ENCODE assay signal across 24 mouse cellular contexts in the genomic region with DNA sequence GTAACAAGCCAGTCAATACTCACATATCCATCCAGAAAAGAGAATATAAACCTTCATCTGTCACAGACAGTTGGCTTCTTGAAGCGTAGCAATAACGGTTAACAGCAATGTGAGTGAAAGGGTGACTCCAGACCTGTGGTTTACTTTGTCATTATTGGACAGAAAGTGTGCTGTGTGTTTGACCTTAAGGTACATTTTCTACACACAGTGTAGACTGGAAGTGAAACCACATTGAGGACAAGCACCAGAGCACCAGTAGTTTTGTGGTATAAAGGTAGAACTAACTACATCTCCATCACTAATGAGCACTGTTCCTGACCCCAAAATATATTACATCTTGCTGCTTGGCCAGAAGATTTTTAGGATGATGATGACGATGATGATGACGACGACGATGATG.
"Had no signal": no experiment of that assay in that cellular context is flagged by ENCODE, and none has a peak within 500 bp of the region (broad histone marks: within the 10 kb centered on the region; RNA-seq: fewer than 3 reads in every experiment).

No protein-coding gene starts in this region.

- H3K4me2 ChIP-seq: embryonic facial prominence, embryonic 12.5 days; embryonic facial prominence, embryonic 13.5 days; embryonic facial prominence, embryonic 15.5 days; forebrain, embryonic 12.5 days; forebrain, embryonic 13.5 days; forebrain, embryonic 15.5 days; heart, embryonic 11.5 days had no signal

- H3K27me3 ChIP-seq: embryonic facial prominence, embryonic 12.5 days; embryonic facial prominence, embryonic 13.5 days; embryonic facial prominence, embryonic 15.5 days; forebrain, embryonic 12.5 days; forebrain, embryonic 13.5 days; forebrain, embryonic 15.5 days had no signal

- H3K36me3 ChIP-seq: embryonic facial prominence, embryonic 10.5 days; embryonic facial prominence, embryonic 12.5 days; forebrain, embryonic 10.5 days; forebrain, embryonic 12.5 days; forebrain, embryonic 15.5 days had no signal

- H3K4me1 ChIP-seq: embryonic facial prominence, embryonic 10.5 days; embryonic facial prominence, embryonic 12.5 days; forebrain, embryonic 10.5 days; forebrain, embryonic 12.5 days; forebrain, embryonic 13.5 days; forebrain, embryonic 15.5 days; heart, embryonic 10.5 days had no signal

- DNase-seq: cerebellum, adult 9-11 months; cerebellum, postnatal 10 days; cerebellum, postnatal 14 days; cerebellum, postnatal 25 days; cerebellum, postnatal 36 days; embryo, embryonic 11 days; forebrain, postnatal 0 days; gastrocnemius, adult 2 months; gastrocnemius, postnatal 10 days; gastrocnemius, postnatal 14 days; gastrocnemius, postnatal 25 days; gastrocnemius, postnatal 36 days; heart, adult 18-20 months had no signal

- H3K27ac ChIP-seq: embryonic facial prominence, embryonic 10.5 days; embryonic facial prominence, embryonic 12.5 days; embryonic facial prominence, embryonic 13.5 days; embryonic facial prominence, embryonic 15.5 days; forebrain, embryonic 10.5 days; forebrain, embryonic 12.5 days; forebrain, embryonic 13.5 days; forebrain, embryonic 15.5 days; gastrocnemius, adult 2 months; heart, embryonic 10.5 days had no signal

- H3K4me3 ChIP-seq: embryonic facial prominence, embryonic 10.5 days; embryonic facial prominence, embryonic 12.5 days; embryonic facial prominence, embryonic 13.5 days; embryonic facial prominence, embryonic 15.5 days; erythroblast, embryonic 14.5 days; forebrain, embryonic 10.5 days; forebrain, embryonic 12.5 days; forebrain, embryonic 13.5 days; forebrain, embryonic 15.5 days; gastrocnemius, adult 2 months; heart, embryonic 10.5 days had no signal

- H3K9ac ChIP-seq: embryonic facial prominence, embryonic 12.5 days; embryonic facial prominence, embryonic 13.5 days; embryonic facial prominence, embryonic 15.5 days; forebrain, embryonic 12.5 days; forebrain, embryonic 13.5 days; forebrain, embryonic 15.5 days; forebrain, postnatal 0 days had no signal

- H3K9me3 ChIP-seq: embryonic facial prominence, embryonic 10.5 days; embryonic facial prominence, embryonic 12.5 days; embryonic facial prominence, embryonic 13.5 days; embryonic facial prominence, embryonic 15.5 days; forebrain, embryonic 10.5 days; forebrain, embryonic 12.5 days; forebrain, embryonic 13.5 days; forebrain, embryonic 15.5 days; heart, embryonic 10.5 days had no signal
